Mouse (Mus musculus) mouse trophoblast stem cell (cell line): ENCODE measurements around the gene Ppp1r2.
"Not testable (repeated sequence)": the region's sequence is repeated elsewhere in the genome, so short reads cannot be mapped to it uniquely, and the experiment has no call there.

ENCODE experiments used
- in situ Hi-C, 2 experiments: fragments of 300-500 bp; cut with MseI, MboI; formaldehyde crosslinking; loops; 2 replicates in 1 of 2; 3 replicates in 1 of 2; pipeline ENCODE4 v1.15.1; 2025

The Ppp1r2 gene

DNA sequence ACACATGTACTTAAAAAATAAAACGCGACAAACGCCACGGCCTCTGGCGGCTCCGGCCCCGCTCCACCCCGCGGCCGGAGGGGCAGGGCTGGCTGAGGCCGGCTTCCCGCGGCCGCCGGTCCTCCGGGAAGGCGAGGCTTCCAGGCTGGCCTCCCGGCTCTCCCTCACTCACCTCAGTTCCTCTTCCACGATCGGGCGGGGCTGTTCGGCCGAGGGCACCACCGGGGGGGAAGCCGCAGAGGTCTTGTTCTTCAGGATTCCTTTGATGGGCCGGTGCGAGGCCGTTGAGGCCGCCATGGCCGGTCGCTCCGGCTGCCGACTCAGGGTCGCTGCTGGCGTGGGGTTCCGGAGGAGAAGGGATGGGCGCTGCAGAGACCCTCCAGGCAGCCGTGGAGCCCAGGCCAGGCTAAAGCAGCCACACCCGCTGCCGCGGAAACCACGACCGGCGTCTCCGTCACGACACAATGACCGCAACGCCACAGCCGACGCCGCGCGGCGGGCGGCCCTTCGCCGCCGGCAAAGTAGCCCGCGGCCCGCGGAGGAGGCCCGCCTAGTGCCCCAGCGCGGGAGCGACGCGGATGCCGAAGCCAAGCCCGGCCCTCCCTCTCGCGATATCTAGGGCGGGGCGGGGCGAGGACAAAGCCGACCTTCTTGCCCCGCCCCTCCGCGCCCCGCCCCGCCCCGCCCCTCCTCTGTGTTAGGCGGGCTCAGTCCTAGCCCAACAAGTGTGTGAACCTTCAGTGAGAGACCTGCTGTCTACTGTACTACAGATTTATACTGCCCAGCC is at the start of gene Ppp1r2:
TSS of gene Ppp1r2 (minus strand) at position 604 of the 787 bp plus-strand sequence.
- in situ Hi-C loops: no loop called here

- in situ Hi-C loops: no loop called here
These were observed 46.4 kb upstream of the Ppp1r2 start for GRCm38 (mm10) chr16:31321501-31321900.

DNA sequence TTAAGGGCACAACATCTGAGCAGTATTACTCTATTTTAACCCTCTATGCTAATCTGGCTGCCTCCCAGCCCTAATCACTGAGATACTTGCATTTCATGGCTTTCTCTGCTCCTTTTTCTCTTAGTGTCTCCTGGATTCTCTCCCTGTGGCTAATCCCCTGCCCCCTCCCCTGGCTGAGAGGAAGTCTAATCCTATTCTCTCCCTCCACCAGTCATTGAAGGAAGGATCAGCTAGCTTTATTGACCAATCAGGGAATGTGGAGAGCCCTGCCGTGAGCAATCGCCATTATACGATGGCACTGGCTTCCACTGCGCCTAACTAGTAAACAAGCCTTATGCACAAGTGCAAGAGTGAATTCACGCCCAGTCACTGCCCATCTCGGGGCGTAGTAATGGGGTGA is 45.9 kb upstream of the Ppp1r2 start:
- in situ Hi-C loops: no loop called here

- in situ Hi-C loops: not testable (repeated sequence)
These were observed 44.6 kb upstream of the Ppp1r2 start for GRCm38 (mm10) chr16:31319723-31320122.

GRCm38 (mm10) chr16:31319316-31319715 is 44.2 kb upstream of the Ppp1r2 start:
- in situ Hi-C loops: no loop called here

DNA sequence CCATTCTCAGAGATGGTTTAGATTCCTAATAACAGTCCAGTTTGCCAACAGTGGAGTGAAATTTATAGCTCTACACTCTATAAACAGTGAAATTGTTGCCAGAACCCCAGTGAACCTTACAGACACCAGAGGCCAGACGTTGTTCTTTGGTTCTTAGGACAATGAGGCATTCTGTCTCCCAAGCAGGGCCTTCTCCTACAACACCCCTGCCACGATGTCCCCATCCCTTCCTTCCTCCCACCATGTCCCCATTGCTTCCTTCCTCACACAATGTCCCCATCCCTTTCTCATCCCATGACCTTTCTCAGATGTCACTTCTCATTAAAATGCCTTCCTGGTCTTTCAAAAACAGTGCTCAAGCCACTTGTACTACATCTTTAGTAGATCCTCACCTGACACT is 43.3 kb upstream of the Ppp1r2 start:
- in situ Hi-C loops: no loop called here

GRCm38 (mm10) chr16:31316246-31317143 is 41.4 kb upstream of the Ppp1r2 start:
- in situ Hi-C loops: not testable (repeated sequence)

DNA sequence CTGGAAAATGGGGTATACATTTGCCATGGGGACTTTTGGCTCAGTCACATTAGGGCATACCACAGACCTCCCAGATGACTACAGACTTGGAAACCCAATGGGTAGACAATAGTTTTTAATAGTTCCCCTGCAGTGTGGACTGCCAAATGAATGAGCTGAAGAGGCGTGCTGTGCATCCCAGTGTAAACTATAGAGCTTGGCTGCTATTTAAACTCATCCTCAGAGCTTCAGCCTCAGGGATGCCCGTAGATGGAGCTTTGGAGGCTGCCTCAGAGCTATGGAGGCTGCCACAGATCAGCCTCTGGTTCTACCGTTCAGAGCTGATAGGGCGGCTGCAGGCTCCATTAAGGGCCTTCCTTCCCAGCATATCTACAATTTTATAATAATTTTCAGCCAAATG is 40.2 kb upstream of the Ppp1r2 start:
- in situ Hi-C loops: no loop called here

DNA sequence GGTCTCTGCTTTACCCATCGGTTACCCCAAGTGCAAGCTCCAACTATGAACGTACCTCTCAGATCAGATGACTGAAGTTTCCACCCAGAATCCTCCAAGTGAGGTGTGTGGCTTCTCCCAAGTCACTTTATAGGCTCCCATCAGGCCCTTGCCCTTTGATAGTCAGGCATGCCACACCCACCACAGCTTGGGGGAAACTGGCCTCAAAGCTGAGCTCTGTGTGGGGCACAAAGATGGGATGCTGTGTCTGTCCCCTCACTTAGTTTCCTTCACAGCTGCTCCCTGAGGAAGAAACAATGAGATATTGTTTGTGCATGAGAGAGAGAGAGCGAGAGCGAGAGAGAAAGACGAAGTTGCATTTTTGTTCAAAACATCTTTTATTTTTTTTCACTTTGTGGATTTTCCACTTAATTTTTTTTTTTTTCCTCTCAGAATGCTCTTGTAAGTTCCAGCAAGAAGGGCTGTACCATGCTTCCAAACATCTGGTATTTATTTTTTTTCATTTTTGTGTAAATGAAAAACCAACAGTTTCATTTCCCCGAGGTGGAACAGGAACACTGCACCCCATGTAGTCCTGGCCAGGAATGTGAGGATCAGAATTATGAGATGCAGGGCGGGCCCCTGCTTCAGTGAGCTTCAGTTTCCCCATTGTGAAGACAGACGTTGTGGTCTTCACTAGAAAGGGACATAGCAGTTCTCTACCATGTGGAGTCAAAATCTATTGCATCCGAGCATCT is 39.6 kb upstream of the Ppp1r2 start, which contains the start of gene Apod:
TSS of gene Apod (minus strand) at position 312 of the 737 bp plus-strand sequence.
- in situ Hi-C loops: no loop called here

DNA sequence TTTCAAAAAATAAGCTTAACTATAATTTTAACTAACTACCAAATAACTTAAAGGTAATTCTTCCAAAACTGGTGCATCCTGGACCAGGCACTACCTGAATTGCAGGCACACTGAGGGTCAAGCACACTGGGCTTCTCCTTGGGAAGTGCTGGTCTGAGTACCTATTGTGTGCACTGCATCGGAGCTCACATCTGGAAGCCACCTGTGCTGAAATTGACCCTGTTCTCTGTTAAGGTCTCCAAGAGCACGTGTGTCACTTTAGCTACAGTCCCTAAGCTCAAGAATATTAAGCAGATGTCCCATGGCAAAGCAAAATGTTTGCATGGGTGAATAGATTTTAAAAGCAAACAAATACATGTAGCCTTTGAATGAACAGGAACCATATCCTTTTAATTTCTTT is 38.5 kb upstream of the Ppp1r2 start:
- in situ Hi-C loops: no loop called here

DNA sequence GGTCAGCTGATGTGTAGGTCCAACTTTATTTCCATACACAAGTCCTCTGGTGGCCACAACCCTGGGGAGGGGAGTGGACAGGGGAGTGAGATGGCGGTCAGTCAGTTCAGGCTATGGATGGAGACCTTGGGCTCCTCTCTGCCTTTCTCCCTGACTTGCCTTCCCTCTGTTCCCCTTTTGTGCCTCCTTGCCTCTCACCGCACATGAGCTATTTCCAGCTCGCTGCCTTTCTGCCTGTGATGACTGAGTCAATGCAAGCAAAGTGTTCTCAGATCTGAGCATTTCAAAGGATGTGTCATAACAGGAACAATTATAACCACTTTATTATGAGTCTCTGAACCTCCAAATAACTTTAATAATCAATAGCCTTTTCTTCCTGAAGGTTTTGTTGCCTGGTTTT is 37.2 kb upstream of the Ppp1r2 start:
- in situ Hi-C loops: no loop called here

DNA sequence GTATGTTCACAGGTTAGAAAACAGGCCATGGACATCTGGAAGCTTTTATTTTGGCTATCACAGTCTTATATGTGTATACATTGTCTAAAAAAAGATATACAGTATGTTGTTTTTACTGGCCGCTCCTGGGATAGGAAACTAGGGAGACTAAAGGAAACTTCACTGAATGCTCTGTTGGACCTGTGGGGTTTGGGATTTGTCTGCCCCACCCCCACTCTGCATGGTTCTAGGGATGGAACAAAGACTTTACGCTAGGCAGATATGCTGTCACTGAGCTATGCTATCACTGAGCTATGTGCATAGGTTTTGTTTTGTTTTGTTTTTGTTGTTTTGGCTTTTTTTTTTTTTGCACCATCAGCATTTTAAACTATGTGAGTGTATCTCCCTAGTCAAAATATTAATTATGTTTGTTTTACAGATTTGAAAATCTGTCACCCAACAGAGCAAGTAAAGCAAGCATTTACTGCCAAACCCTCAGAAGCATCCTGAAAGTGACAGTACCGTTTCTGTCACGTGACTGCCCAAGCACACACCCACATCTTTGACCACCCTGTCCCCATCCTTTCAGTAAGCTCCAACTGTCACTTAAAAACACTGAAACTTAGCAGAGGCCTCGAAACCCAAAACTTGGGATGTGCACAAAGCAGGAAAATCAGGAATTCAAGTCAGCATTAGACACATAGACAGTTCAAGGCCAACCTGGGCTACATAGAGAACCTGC is 30.3 kb upstream of the Ppp1r2 start:
- in situ Hi-C loops: no loop called here

- in situ Hi-C loops: no loop called here
These were observed 28.2 kb upstream of the Ppp1r2 start for GRCm38 (mm10) chr16:31303276-31303675.

GRCm38 (mm10) chr16:31300883-31301532 is 25.9 kb upstream of the Ppp1r2 start:
- in situ Hi-C loops: no loop called here

DNA sequence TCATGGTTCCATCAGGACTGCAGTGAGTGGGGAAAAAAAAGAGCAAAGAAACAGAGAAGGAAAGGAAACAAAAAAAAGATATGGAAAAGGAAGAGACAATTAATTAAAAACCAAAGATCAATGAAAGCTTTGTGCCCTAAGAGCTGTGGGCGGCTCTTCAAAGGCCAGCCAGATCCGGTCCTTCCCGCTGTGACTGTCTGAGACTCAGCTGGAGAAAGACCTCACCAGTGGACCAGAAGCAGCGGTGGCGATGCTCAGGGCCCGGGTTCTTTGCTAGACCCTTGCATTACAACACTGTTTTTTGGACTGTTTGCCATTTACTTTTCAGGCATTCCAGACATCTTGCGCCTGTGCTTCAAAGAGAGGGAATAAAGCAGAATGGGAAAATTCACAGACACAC is 25.4 kb upstream of the Ppp1r2 start:
- in situ Hi-C loops: no loop called here

- in situ Hi-C loops: no loop called here
These were observed 24.9 kb upstream of the Ppp1r2 start for GRCm38 (mm10) chr16:31299960-31300353.

GRCm38 (mm10) chr16:31299164-31299959 is 24.3 kb upstream of the Ppp1r2 start:
- in situ Hi-C loops: no loop called here

DNA sequence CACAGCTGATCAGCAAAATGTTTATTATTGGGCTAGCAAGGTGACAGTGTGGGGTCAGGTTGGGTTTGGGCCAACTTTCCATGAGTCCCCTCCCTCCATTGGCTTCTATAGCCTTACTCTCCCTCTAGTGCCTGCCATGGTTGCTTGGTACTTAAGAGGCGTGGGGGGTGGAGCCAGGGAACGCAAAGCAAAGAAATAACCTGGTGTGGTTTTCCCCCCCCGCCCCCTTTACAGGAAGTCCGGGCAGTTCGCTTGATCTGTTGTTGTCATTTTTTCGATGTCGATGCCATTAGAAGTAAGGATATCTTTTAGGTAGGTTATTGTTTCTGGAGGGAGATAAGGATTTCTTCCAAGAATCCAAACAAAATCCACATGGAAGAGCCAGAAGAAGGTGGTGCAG is 22.0 kb upstream of the Ppp1r2 start:
- in situ Hi-C loops: no loop called here

- in situ Hi-C loops: no loop called here
These were observed 18.7 kb upstream of the Ppp1r2 start for GRCm38 (mm10) chr16:31293761-31294160.
